Mouse (Mus musculus) heart, postnatal 0 days (tissue): ENCODE data around the gene Rai1.

Source experiments
- CTCF ChIP-seq: IDR thresholded peaks from 2 replicates; pipeline ENCODE4 v1.5.1; 2016; ENCODE audit warnings: antibody characterized with exemption, control low read depth, low read depth
- EP300 ChIP-seq: IDR thresholded peaks from 2 replicates; pipeline ENCODE4 v1.6.1; 2016; ENCODE audit warnings: antibody characterized with exemption, low read depth

GRCm38 (mm10) chr11:60104810-60105592, at the start of gene Rai1:
- peak; percentile 83 for TF ChIP-seq CTCF
- peak; percentile 34; the same call in 1 of the 2 replicates for TF ChIP-seq EP300
